Mouse (Mus musculus) intestine, embryonic 14.5 days (tissue): ENCODE measurements around the gene Abcf1. TPM values are rescaled to one million over a fixed set of nuclear protein-coding genes. Genes with fewer than 3 reads are reported as not detected.
"Not testable (repeated sequence)": the region's sequence is repeated elsewhere in the genome, so short reads cannot be mapped to it uniquely, and the experiment has no call there.

Experiments
- ATAC-seq: fragments of 200-750 bp; cut with Nextera tagmentation; replicated peaks from 2 replicates; pipeline ENCODE4 v1.8.0; 2017; ENCODE audit warnings: low read depth, moderate number of reproducible peaks, moderate TSS enrichment, moderate library complexity; ENCODE audit not compliant: low FRiP score, low TSS enrichment
- DNase-seq: peaks from one replicate; pipeline ENCODE4 v3.0.0-alpha.2; 2018; ENCODE audit warnings: low spot score
- H3K27ac ChIP-seq: fragments of 300-500 bp; sonication (generic); 2 replicates; pipeline ENCODE4 v1.5.1; 2014; ENCODE audit warnings: low read depth, mild to moderate bottlenecking, control low read depth
- H3K27me3 ChIP-seq: fragments of 300-500 bp; sonication (generic); replicated peaks from 2 replicates; pipeline ENCODE4 v1.6.1; 2014; ENCODE audit warnings: low read length, control low read depth; ENCODE audit not compliant: control insufficient read depth, insufficient read depth
- H3K36me3 ChIP-seq: fragments of 300-500 bp; sonication (generic); 2 replicates; pipeline ENCODE4 v1.6.1; 2014; ENCODE audit warnings: low read length, control low read depth; ENCODE audit not compliant: control insufficient read depth, insufficient read depth
- H3K4me1 ChIP-seq: fragments of 300-500 bp; sonication (generic); replicated peaks from 2 replicates; pipeline ENCODE4 v1.6.1; 2014; ENCODE audit warnings: low read length, control low read depth, mixed read lengths; ENCODE audit not compliant: control insufficient read depth, insufficient read depth
- H3K4me2 ChIP-seq: fragments of 300-500 bp; sonication (generic); 2 replicates; pipeline ENCODE4 v1.6.1; 2014; ENCODE audit warnings: low read length
- H3K4me3 ChIP-seq: fragments of 300-500 bp; sonication (generic); 2 replicates; pipeline ENCODE4 v1.5.1; 2014; ENCODE audit warnings: low read depth, low read length, control low read depth, mixed read lengths
- H3K9ac ChIP-seq: fragments of 300-500 bp; sonication (generic); 2 replicates; pipeline ENCODE4 v1.6.1; 2014; ENCODE audit warnings: mild to moderate bottlenecking, low read length
- H3K9me3 ChIP-seq: fragments of 300-500 bp; sonication (generic); 2 replicates; pipeline ENCODE4 v1.6.1; 2016; ENCODE audit warnings: low read length, control low read depth; ENCODE audit not compliant: control insufficient read depth
- WGBS: fragments of 180-500 bp; shearing (Covaris S2); extraction: QIAGEN DNeasy Blood & Tissue Kit; methylation state at CpG from one replicate; pipeline ENCODE4 v1.1.7; 2014; 5-methylcytosine and 5-hydroxymethylcytosine counted together
- polyA plus RNA-seq: library from polyadenylated mRNA; unstranded; fragments of >200 nt; fragmentation: Nextera tagmentation; extraction: Ambion mirVana; gene quantifications from 2 replicates; pipeline ENCODE4 v1.2.1, GENCODE M21; 2014

Abcf1 gene
- polyA plus RNA-seq, 1 experiment from 2014 or later: 88.4 TPM

DNA sequence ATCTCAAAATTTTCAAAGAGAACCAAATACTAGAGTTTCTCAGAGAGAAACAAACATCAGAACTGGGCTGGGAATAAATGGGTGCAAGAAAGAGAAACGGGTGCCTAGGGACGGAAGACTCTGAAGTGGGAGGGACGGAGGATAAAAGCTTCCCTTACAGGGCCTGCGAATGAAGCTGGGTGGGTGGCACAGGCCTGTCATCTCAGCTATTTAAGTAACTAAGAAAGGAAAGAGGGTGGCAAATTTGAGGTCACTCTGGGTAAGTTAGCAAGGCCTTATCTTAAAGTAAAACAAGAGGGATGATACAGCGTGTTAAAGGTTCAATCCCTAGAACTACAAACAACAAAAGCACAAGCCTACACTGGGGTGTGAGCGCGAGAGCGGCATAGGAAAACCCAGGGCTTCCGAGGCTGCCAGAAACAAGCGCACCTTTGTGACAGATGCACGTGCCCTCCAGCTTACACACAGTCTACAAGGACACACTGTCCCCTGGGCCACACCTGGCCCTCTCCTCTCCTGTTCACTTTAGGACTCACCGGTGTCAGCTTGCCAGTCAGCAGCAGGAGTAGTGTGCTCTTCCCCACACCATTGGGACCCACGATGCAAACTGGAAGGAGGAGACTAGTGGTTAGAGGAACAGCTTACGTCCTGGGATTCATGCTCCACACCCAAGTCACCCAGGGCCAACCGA is 10.9 kb downstream of the Abcf1 start:
- Histone ChIP-seq H3K9ac (no peak overlapping the region), H3K4me3 (no peak overlapping the region), H3K9me3 (no peaks in the 10 kb centered on the region), H3K36me3 (peaks cover 82% of the 10 kb centered on the region), H3K27me3 (no peaks in the 10 kb centered on the region), H3K27ac (no peak overlapping the region), H3K4me2 (no peak overlapping the region), H3K4me1 (no peaks in the 10 kb centered on the region)
- no peak for DNase-seq
- no peak for ATAC-seq
- 96% methylated on average over 15 of the region's 15 CpGs for WGBS

DNA sequence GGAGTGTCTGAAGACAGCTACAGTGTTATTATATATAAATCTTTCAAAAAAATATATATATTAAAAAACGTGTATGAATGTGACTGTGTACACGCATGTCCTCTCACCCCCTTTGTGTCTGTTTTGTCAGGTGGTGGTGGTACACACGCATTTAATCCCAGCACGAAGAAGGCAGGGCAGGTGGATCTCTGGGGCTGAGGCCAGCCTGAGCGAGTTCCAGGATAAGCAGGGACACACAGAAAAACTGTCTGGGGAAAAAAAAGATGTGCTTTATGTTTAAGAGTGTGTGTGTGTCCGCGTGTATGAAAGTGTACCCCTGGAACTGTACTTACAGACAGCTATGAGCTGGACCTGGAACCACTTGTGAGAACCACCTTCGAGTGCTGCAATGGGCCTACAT is 14.9 kb downstream of the Abcf1 start:
- Histone ChIP-seq H3K4me1 (no peaks in the 10 kb centered on the region), H3K9me3 (no peaks in the 10 kb centered on the region), H3K9ac (no peak overlapping the region), H3K36me3 (peaks cover 42% of the 10 kb centered on the region), H3K27ac (no peak overlapping the region), H3K4me2 (no peak overlapping the region), H3K4me3 (no peak overlapping the region), H3K27me3 (no peaks in the 10 kb centered on the region)
- 79% methylated on average over 8 of the region's 8 CpGs for WGBS
- DNase-seq (no peak), ATAC-seq (no peak)

DNA sequence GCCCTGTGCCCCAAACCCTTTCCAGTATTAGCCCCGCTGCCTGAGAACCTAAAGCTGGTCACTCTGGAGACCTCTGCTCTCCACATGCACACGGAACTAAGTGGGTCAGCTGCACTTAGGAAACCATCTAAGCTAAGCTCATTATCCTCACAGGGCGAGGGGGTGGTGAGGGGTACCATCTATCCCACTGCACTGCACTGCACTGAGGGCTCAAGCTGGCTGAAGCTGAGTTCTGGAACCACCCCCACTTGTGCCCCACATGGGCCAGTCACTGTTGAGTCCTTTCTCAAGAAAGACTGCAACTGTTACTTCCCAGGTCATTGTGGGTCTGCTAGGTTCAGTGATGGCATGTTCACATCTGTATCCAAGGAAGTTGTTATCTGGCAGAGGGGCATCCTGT is 17.0 kb downstream of the Abcf1 start:
- not testable (repeated sequence) for H3K27me3 ChIP-seq, H3K4me1 ChIP-seq, H3K9ac ChIP-seq, H3K4me2 ChIP-seq, H3K27ac ChIP-seq, H3K9me3 ChIP-seq, ATAC-seq, DNase-seq, H3K4me3 ChIP-seq
- peaks cover 21% of the 10 kb centered on the region for H3K36me3 ChIP-seq
- WGBS: 70% methylated on average over 2 of the region's 3 CpGs

DNA sequence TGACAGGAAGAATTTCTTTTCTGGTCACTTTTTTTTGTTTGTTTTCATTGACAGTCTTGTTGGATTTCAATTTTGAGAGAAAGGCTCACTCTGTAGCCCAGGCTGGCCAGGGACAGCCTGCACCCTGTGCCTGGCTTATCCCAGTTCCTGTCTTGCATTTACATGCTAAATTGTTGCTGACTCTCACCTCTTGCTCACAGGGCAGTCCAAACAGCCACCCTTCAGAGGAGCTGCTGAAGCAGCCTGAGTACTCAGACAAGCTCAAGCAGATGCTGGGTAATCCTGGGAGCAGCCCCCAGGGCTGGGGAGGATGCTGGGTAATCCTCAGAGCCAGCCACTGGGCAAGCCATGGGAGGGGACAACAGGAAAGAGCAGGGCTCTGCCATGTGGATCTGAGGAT is 18.6 kb downstream of the Abcf1 start:
- H3K27ac ChIP-seq, H3K9me3 ChIP-seq, ATAC-seq, H3K4me2 ChIP-seq, H3K9ac ChIP-seq, H3K4me1 ChIP-seq, DNase-seq, H3K36me3 ChIP-seq, H3K4me3 ChIP-seq, H3K27me3 ChIP-seq: not testable (repeated sequence)

DNA sequence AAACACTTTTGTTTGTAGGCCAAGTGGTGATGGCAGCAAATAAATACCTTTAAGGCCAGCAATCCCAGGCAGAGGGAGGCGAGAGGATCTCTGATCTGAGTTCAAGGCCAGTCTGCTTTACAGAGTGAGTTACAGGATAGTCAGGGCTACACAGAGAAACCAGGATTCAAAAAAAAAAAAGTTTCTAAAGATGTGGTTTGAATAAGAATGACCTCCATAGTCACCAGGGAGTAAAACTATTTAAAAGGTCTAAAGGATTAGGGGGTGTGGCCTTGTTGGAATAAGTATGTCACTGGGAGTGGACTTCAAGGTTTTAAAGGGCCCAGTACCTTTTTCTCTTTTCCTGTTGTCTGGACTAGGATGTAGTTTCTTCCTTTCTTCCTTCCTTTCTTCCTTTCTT is 29.6 kb downstream of the Abcf1 start:
- no peak for DNase-seq
- no peak for ATAC-seq
- 55% methylated on average over 1 of the region's 1 CpGs for WGBS
- no peaks in the 10 kb centered on the region for H3K36me3 ChIP-seq
- H3K4me3 ChIP-seq: no peak overlapping the region
- no peak overlapping the region for H3K4me2 ChIP-seq
- H3K27ac ChIP-seq: no peak overlapping the region
- no peaks in the 10 kb centered on the region for H3K4me1 ChIP-seq
- H3K27me3 ChIP-seq: no peaks in the 10 kb centered on the region
- H3K9ac ChIP-seq: no peak overlapping the region
- no peaks in the 10 kb centered on the region for H3K9me3 ChIP-seq

DNA sequence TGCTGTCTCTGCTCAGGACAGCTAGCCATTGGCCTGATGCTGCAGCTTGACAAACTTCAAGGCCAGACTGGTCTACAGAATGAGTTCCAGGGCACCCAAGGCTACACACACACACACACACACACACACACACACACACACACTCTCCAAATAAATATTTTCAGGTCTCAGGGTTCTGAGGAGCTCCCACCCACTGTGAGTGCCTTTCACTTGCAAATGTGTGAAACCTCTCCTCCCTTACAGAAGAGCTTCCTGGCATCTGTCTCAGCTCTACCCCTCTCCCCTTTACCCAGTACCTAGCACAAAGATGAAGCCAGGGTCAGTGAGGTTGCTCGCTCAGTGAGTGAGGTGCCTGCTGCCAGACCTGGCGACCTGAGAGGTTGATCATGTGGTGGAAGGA is 30.5 kb downstream of the Abcf1 start:
- Histone ChIP-seq H3K4me1 (no peaks in the 10 kb centered on the region), H3K27me3 (no peaks in the 10 kb centered on the region), H3K36me3 (no peaks in the 10 kb centered on the region), H3K27ac (no peak overlapping the region), H3K4me2 (no peak overlapping the region), H3K9me3 (no peaks in the 10 kb centered on the region), H3K9ac (no peak overlapping the region), H3K4me3 (no peak overlapping the region)
- WGBS: 39% methylated on average over 2 of the region's 2 CpGs
- DNase-seq (no peak), ATAC-seq (no peak)

DNA sequence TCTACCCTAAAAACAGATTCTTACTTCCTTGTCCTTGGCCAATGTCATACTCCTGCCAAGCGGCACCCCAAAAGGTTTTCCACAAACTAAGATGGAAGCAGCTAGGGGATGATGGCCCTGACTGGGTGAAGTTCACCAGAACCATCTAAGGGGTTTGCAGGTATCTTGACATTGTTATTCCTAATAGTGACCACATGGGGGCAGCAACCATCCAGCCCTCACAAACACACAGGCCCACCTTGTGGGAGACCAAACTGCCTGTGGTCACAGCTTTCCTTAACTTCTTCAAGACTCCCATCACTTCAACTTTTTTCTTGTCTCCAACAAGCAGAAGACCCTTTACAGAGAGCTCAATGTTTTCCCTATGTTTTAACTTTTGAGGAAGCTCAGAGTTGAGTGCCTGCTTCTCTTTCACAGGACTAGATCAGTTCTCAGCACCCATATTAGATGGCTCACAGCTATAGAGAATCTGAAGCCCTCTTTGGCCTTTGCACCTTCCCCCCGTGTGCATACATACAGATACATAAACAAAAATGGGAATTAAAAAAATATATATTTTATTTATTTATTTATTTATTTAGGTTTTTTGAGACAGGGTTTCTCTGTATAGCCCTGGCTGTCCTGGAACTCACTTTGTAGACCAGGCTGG is 31.7 kb downstream of the Abcf1 start:
- H3K36me3 ChIP-seq: no peaks in the 10 kb centered on the region
- no peak overlapping the region for H3K27ac ChIP-seq
- WGBS: 39% methylated on average over 2 of the region's 2 CpGs
- H3K9me3 ChIP-seq: no peaks in the 10 kb centered on the region
- H3K27me3 ChIP-seq: no peaks in the 10 kb centered on the region
- DNase-seq: peak; percentile 68
- H3K4me2 ChIP-seq: no peak overlapping the region
- H3K9ac ChIP-seq: no peak overlapping the region
- H3K4me1 ChIP-seq: no peaks in the 10 kb centered on the region
- H3K4me3 ChIP-seq: no peak overlapping the region
- ATAC-seq: 0 out of 2 replicates have a peak, but pooled peaks have one; percentile 58

DNA sequence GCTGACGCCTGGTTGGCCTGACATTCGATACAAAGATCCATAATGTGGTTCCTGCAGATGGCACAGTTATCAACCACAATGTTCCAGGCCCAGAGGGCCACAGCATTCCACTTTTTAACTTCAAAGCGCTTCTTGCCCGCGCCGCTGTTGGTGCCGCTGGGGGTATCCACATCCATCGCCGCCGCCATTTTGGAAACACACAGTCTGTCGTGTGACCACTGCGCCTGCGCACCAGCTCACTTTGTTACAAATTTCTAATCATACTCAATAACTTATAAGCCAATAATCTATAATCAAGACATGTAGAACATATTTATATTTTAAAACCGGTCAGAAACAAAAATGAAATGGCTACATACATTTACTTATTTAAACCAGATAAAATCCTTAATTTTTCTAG is 33.8 kb downstream of the Abcf1 start:
- ATAC-seq, H3K4me1 ChIP-seq, H3K36me3 ChIP-seq, H3K4me2 ChIP-seq, H3K4me3 ChIP-seq, H3K27ac ChIP-seq, DNase-seq, H3K27me3 ChIP-seq, H3K9me3 ChIP-seq, H3K9ac ChIP-seq: not testable (repeated sequence)
- 82% methylated on average over 14 of the region's 14 CpGs for WGBS

DNA sequence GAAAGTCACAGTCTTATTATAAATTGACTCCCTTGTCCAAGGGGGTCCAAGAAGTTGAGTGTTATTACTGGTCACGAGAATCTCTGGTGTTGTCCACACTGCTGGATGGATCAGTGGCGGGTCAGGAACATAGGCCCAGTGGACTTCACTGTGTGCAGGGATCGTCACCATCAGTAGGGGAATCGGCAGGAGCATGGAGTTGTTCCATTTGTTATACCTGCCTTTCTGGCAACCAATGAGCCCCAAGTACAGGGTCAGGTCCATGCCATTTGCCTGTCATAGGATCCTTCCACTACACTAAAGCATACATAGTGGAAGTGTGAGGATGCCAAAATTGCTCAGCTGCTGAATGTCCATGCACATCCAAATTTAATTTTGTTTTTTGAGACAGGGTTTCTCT is 37.0 kb downstream of the Abcf1 start:
- no peaks in the 10 kb centered on the region for H3K9me3 ChIP-seq
- no peak overlapping the region for H3K4me2 ChIP-seq
- no peak overlapping the region for H3K4me3 ChIP-seq
- no peak overlapping the region for H3K9ac ChIP-seq
- no peaks in the 10 kb centered on the region for H3K27me3 ChIP-seq
- ATAC-seq (no peak), DNase-seq (no peak)
- H3K4me1 ChIP-seq: no peaks in the 10 kb centered on the region
- 77% methylated on average over 4 of the region's 4 CpGs for WGBS
- H3K36me3 ChIP-seq: peaks cover 40% of the 10 kb centered on the region
- H3K27ac ChIP-seq: no peak overlapping the region
